Mouse (Mus musculus) adrenal gland, adult 8-10 months (tissue): Measurements from ENCODE around the gene Rnf43. TPM values are rescaled to one million over a fixed set of nuclear protein-coding genes. Genes with fewer than 3 reads are reported as not detected.

Experiments
- DNase-seq: peaks from one replicate; pipeline ENCODE4 v3.0.0; 2022
- microRNA-seq, 2 experiments: library from miRNA; unstranded; fragments of <30 nt; microRNA quantifications; one replicate each; pipeline ENCODE4 v1.2.0; 2022
- total RNA-seq, 4 experiments: library from RNA; stranded (reverse); gene quantifications; 2 replicates each; pipeline ENCODE4 v1.2.4; 2022

The Rnf43 gene
- total RNA-seq, 4 experiments from 2014 or later: 4.8 to 17.8 (median 10.7) TPM

- DNase-seq: no peak
These were observed 99.5 kb downstream of the Rnf43 start for GRCm38 (mm10) chr11:87761806-87762701.

GRCm38 (mm10) chr11:87762702-87763385 lies 100.3 kb downstream of the Rnf43 start:
- DNase-seq: no peak

GRCm38 (mm10) chr11:87763511-87763987 lies 101.0 kb downstream of the Rnf43 start:
- DNase-seq: no peak

GRCm38 (mm10) chr11:87763988-87764876 lies 101.7 kb downstream of the Rnf43 start:
- DNase-seq: no peak

- no peak for DNase-seq
These were observed 106.2 kb downstream of the Rnf43 start for GRCm38 (mm10) chr11:87768745-87769144.

- DNase-seq: no peak
These were observed 108.5 kb downstream of the Rnf43 start for GRCm38 (mm10) chr11:87770989-87771388.

- no peak for DNase-seq
These were observed 109.8 kb downstream of the Rnf43 start for GRCm38 (mm10) chr11:87772354-87772753.

- DNase-seq: no peak
These were observed 115.7 kb downstream of the Rnf43 start for GRCm38 (mm10) chr11:87778100-87778765.

- no peak for DNase-seq
These were observed 116.4 kb downstream of the Rnf43 start for GRCm38 (mm10) chr11:87778915-87779314.

GRCm38 (mm10) chr11:87779392-87779791 lies 116.9 kb downstream of the Rnf43 start:
- DNase-seq: no peak

- DNase-seq: no peak
These were observed 117.6 kb downstream of the Rnf43 start for GRCm38 (mm10) chr11:87780130-87780529.

Small RNA genes within 50 kb of the gene (microRNA-seq; reads per million reads assigned to microRNA genes)
- 0 reads per million in 2 experiments for gene Mir142
- 0 reads per million in 2 experiments for gene Mir142b

Other genes with a start within 250 kb of the Rnf43 start
- gene Gm11492, start 96.1 kb upstream of the Rnf43 start, total RNA-seq: not detected
- 100 to 1,000 TPM in 1 of 4 experiments, 10 to 100 TPM in 3; 37.7 to 114 (median 64.6) TPM for gene Sept4, start 93.8 kb upstream of the Rnf43 start, total RNA-seq
- 10 to 100 TPM; 33.5 to 38.1 (median 34.7) TPM for gene Mtmr4, start 70.6 kb upstream of the Rnf43 start, total RNA-seq
- gene Hsf5, start 45.6 kb upstream of the Rnf43 start, total RNA-seq: under 1 TPM in 2 of 4 experiments, not detected in 2; 0.27 to 0.49 TPM
- gene Supt4a, start 74.8 kb downstream of the Rnf43 start, total RNA-seq: 10 to 100 TPM; 73.7 to 85.1 (median 84.2) TPM
- gene Tspoap1, start 97.8 kb downstream of the Rnf43 start, total RNA-seq: 10 to 100 TPM in 2 of 4 experiments, 1 to 10 TPM in 2; 5.9 to 32.3 (median 18.0) TPM
- not detected for gene Mpo, start 130.9 kb downstream of the Rnf43 start, total RNA-seq
- not detected for gene Lpo, start 165.6 kb downstream of the Rnf43 start, total RNA-seq
- gene Mks1, start 190.5 kb downstream of the Rnf43 start, total RNA-seq: 10 to 100 TPM; 11.0 to 23.7 (median 15.9) TPM
- gene Epx, start 212.8 kb downstream of the Rnf43 start, total RNA-seq: not detected
- gene Olfr462, start 229.5 kb downstream of the Rnf43 start, total RNA-seq: not detected
- not detected for gene Olfr463, start 234.7 kb downstream of the Rnf43 start, total RNA-seq